Mouse (Mus musculus): ENCODE results near the gene Kpna7. TPM values are rescaled to one million over a fixed set of nuclear protein-coding genes. Genes with fewer than 3 reads are reported as not detected.
"Not testable (repeated sequence)": the region's sequence is repeated elsewhere in the genome, so short reads cannot be mapped to it uniquely, and the experiment has no call there.

Kpna7 gene
- 0.10 TPM in 1 of 2 replicates, not detected in the other for polyA plus RNA-seq (2015; fragmentation: Nextera tagmentation; extraction: Ambion mirVana)

- 2% methylated on average over 54 of the region's 54 CpGs for WGBS
- Histone ChIP-seq H3K27ac (peak within 1 kb of the TSS; percentile 75; the same call in 1 of the 2 replicates), H3K4me2 (replicated peaks) (peak within 1 kb of the TSS; percentile 89)
Measured at GRCm38 (mm10) chr5:145083632-145084451, at the start of gene Kpna7, which contains the start of gene Arpc1a. Gene Kpna7, minus strand, starts transcription at chr5:145084030. Gene Arpc1a, plus strand, starts transcription at chr5:145083830.

DNA sequence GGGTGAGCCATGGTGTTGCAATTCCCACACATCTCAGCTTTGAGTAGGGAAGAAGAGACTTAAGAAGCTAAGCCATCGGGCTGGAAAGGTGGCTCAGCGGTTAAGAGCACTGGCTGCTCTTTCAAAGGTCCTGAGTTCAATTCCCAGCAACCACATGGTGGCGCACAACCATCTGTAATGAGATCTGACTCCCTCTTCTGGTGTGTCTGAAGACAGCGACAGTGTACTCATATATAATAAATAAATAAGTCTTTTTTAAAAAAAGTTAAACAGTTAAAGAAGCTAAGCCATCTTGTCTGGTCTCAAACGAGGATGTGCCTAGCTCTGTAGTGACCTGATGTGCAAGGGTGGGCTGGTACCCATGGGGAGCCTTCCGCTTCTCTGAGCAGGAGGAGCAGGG, 49.4 kb upstream of the Kpna7 start:
- H3K9me3 ChIP-seq; ATAC-seq (ENCODE audit: low FRiP score, low read depth); H3K9ac ChIP-seq; H3K4me3 ChIP-seq; H3K27me3 ChIP-seq; H3K27ac ChIP-seq; H3K4me2 ChIP-seq (replicated peaks): not testable (repeated sequence)
- 87% methylated on average over 6 of the region's 6 CpGs for WGBS
- Histone ChIP-seq H3K4me1 (peaks cover 13% of the 10 kb centered on the region), H3K36me3 (peaks cover 91% of the 10 kb centered on the region)

More at GRCm38 (mm10) chr5:145083632-145084451, at the start of gene Kpna7, which contains the start of gene Arpc1a:
- Histone ChIP-seq H3K4me1 (peaks cover 10% of the 10 kb centered on the region), H3K9ac (peak within 1 kb of the TSS; percentile 88), H3K27me3 (no peaks in the 10 kb centered on the region), H3K36me3 (peaks cover 12% of the 10 kb centered on the region), H3K4me3 (peak within 1 kb of the TSS; percentile 77), H3K9me3 (no peaks in the 10 kb centered on the region)
- peak; percentile 94 for ATAC-seq (ENCODE audit: low FRiP score, low read depth)

GRCm38 (mm10) chr5:145130995-145131394, 47.2 kb upstream of the Kpna7 start:
- Histone ChIP-seq H3K27ac (no peak overlapping the region), H3K9me3 (no peaks in the 10 kb centered on the region), H3K36me3 (peaks cover 95% of the 10 kb centered on the region), H3K9ac (no peak overlapping the region), H3K4me1 (no peaks in the 10 kb centered on the region), H3K4me3 (no peak overlapping the region), H3K27me3 (no peaks in the 10 kb centered on the region), H3K4me2 (replicated peaks) (no peak overlapping the region)
- ATAC-seq (ENCODE audit: low FRiP score, low read depth): no peak
- WGBS: 91% methylated on average over 3 of the region's 3 CpGs

DNA sequence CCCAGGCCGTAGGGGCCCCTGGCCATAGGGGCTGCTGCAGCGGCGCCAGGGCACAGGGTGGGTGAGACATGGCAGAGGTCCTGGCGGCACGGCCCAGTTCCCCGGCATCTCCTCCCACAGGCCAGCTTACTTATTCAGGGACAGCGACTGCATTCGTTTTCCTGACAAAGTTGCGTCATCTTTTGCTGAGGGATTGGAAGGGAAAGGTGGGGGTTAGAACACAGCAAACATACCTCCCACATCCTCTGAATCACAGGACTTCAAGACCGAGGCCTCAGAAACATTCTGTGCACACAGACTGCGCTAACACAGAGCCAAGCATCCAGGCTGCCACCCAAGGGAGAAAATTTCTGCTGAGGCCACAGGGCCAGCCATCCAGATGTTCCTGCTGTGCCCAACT, 46.4 kb upstream of the Kpna7 start:
- Histone ChIP-seq H3K27ac (no peak overlapping the region), H3K9me3 (no peaks in the 10 kb centered on the region), H3K36me3 (peaks cover 95% of the 10 kb centered on the region), H3K4me2 (replicated peaks) (no peak overlapping the region), H3K4me3 (no peak overlapping the region), H3K9ac (no peak overlapping the region), H3K4me1 (no peaks in the 10 kb centered on the region), H3K27me3 (no peaks in the 10 kb centered on the region)
- no peak for ATAC-seq (ENCODE audit: low FRiP score, low read depth)
- 90% methylated on average over 11 of the region's 11 CpGs for WGBS

GRCm38 (mm10) chr5:145129773-145130172, 45.9 kb upstream of the Kpna7 start:
- not testable (repeated sequence) for H3K4me1 ChIP-seq; H3K4me2 ChIP-seq (replicated peaks); ATAC-seq (ENCODE audit: low FRiP score, low read depth); H3K9ac ChIP-seq; H3K4me3 ChIP-seq; H3K9me3 ChIP-seq; H3K27me3 ChIP-seq; H3K27ac ChIP-seq
- WGBS: 88% methylated on average over 4 of the region's 6 CpGs
- peaks cover 95% of the 10 kb centered on the region for H3K36me3 ChIP-seq

- Histone ChIP-seq H3K4me2 (replicated peaks) (no peak overlapping the region), H3K27me3 (no peaks in the 10 kb centered on the region), H3K9me3 (no peaks in the 10 kb centered on the region), H3K9ac (no peak overlapping the region), H3K36me3 (peaks cover 95% of the 10 kb centered on the region), H3K4me3 (no peak overlapping the region), H3K27ac (no peak overlapping the region), H3K4me1 (no peaks in the 10 kb centered on the region)
- no peak for ATAC-seq (ENCODE audit: low FRiP score, low read depth)
- 97% methylated on average over 4 of the region's 4 CpGs for WGBS
Measured at GRCm38 (mm10) chr5:145129124-145129523, 45.3 kb upstream of the Kpna7 start.

GRCm38 (mm10) chr5:145126580-145126979, 42.8 kb upstream of the Kpna7 start:
- H3K9ac ChIP-seq: no peak overlapping the region
- H3K4me1 ChIP-seq: no peaks in the 10 kb centered on the region
- no peaks in the 10 kb centered on the region for H3K9me3 ChIP-seq
- H3K4me2 ChIP-seq (replicated peaks): no peak overlapping the region
- no peak for ATAC-seq (ENCODE audit: low FRiP score, low read depth)
- H3K36me3 ChIP-seq: peaks cover 93% of the 10 kb centered on the region
- no peak overlapping the region for H3K27ac ChIP-seq
- no peaks in the 10 kb centered on the region for H3K27me3 ChIP-seq
- H3K4me3 ChIP-seq: no peak overlapping the region
- WGBS: 95% methylated on average over 9 of the region's 9 CpGs

DNA sequence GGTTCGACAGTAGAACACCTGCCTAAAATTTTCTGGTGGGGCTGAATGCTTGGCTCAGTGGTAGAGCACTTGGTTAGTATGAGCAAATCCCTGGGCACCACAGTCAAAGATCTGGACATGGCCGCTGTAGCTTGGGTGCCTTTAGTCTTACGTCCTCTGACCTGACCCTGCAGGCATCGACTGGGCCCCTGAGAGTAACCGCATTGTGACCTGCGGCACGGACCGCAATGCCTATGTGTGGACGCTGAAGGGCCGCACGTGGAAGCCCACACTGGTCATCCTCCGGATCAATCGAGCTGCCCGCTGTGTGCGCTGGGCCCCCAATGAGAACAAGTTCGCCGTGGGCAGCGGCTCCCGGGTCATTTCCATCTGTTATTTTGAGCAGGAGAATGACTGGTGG, 39.6 kb upstream of the Kpna7 start:
- Histone ChIP-seq H3K4me2 (replicated peaks) (no peak overlapping the region), H3K4me3 (no peak overlapping the region), H3K27me3 (no peaks in the 10 kb centered on the region), H3K9me3 (0 out of 2 replicates have a peak, but pooled peaks cover 5% of the 10 kb centered on the region), H3K4me1 (peaks cover 11% of the 10 kb centered on the region), H3K36me3 (peaks cover 71% of the 10 kb centered on the region), H3K9ac (no peak overlapping the region), H3K27ac (no peak overlapping the region)
- 93% methylated on average over 19 of the region's 19 CpGs for WGBS
- ATAC-seq (ENCODE audit: low FRiP score, low read depth): no peak

DNA sequence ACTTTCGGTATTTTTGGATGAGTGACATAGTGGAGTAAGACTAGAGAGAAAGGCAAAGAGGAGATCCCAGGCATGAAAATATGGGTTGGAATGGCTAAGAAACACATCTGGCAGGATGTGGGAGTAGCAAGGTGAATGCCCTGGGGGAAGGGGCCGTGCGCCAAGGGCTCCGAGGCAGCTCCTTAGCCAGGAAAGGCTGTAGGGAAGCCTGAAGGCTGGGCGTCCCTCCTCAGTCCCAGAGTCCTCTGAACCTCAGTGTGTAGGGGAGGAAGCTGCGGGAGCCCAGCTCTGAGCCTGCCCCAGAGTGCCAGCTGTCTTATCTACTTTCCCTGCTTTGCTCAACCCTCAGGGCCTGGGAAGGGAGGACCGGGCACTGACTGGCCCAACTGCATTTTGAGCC, 37.1 kb upstream of the Kpna7 start:
- H3K27ac ChIP-seq: 0 out of 2 replicates have a peak overlapping the region, but pooled peaks have one; percentile 28
- peaks cover 48% of the 10 kb centered on the region for H3K36me3 ChIP-seq
- H3K4me2 ChIP-seq (replicated peaks): no peak overlapping the region
- H3K27me3 ChIP-seq: no peaks in the 10 kb centered on the region
- 36% methylated on average over 7 of the region's 7 CpGs for WGBS
- 0 out of 2 replicates have a peak, but pooled peaks cover 5% of the 10 kb centered on the region for H3K9me3 ChIP-seq
- ATAC-seq (ENCODE audit: low FRiP score, low read depth): no peak
- peak overlapping the region; percentile 43 for H3K9ac ChIP-seq
- H3K4me1 ChIP-seq: peaks cover 30% of the 10 kb centered on the region
- H3K4me3 ChIP-seq: no peak overlapping the region

DNA sequence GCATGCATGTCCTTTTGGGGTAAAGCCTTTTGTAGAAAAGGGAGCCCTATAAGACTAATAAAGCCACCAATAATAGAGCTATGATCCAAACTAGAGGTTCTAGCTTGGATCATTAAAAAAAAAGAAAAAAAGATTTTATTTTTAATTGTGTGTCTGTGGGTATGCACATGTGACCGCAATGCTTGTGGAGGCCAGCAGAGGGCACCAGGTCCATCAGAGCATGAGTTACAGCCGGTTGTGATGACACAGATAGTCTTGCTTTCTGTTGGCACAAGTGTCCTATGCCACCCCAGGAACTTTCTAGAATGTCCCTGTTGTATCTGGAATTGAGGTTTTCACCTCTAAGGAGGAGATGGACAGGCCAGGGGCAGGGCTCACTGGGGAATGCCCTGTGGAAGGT, 35.6 kb upstream of the Kpna7 start:
- no peaks in the 10 kb centered on the region for H3K27me3 ChIP-seq
- no peak for ATAC-seq (ENCODE audit: low FRiP score, low read depth)
- H3K4me1 ChIP-seq: peaks cover 43% of the 10 kb centered on the region
- H3K4me3 ChIP-seq: no peak overlapping the region
- peaks cover 33% of the 10 kb centered on the region for H3K36me3 ChIP-seq
- no peak overlapping the region for H3K9ac ChIP-seq
- no peak overlapping the region for H3K27ac ChIP-seq
- H3K4me2 ChIP-seq (replicated peaks): no peak overlapping the region
- WGBS: 93% methylated on average over 2 of the region's 2 CpGs
- H3K9me3 ChIP-seq: 0 out of 2 replicates have a peak, but pooled peaks cover 5% of the 10 kb centered on the region

DNA sequence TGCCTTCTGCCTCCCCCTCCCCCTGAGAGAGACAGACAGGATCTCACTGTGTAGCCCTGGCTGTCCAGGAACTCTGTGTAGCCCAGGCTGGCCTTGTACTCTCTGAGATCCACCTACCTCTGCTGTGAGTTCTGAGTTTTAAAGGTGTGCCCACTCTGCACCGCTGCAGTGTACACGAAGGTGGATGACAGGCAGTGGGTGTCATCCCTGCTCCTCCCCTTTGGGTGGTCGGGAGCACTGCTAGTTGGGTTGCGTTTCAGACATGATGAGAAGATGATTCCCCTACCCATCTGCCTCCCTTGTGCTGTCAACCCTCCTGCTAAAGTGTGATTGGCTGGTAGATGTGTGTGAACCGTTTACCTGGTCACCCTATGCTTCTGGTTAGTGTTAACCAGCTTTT, 34.6 kb upstream of the Kpna7 start:
- Histone ChIP-seq H3K4me2 (replicated peaks) (no peak overlapping the region), H3K9me3 (0 out of 2 replicates have a peak, but pooled peaks cover 5% of the 10 kb centered on the region), H3K27me3 (no peaks in the 10 kb centered on the region), H3K9ac (no peak overlapping the region), H3K4me1 (peaks cover 48% of the 10 kb centered on the region), H3K36me3 (peaks cover 24% of the 10 kb centered on the region), H3K4me3 (no peak overlapping the region), H3K27ac (no peak overlapping the region)
- 87% methylated on average over 5 of the region's 5 CpGs for WGBS
- no peak for ATAC-seq (ENCODE audit: low FRiP score, low read depth)

- Histone ChIP-seq H3K9ac (no peak overlapping the region), H3K36me3 (peaks cover 19% of the 10 kb centered on the region), H3K4me1 (peaks cover 48% of the 10 kb centered on the region), H3K4me3 (no peak overlapping the region), H3K27ac (no peak overlapping the region), H3K4me2 (replicated peaks) (no peak overlapping the region), H3K27me3 (no peaks in the 10 kb centered on the region), H3K9me3 (0 out of 2 replicates have a peak, but pooled peaks cover 5% of the 10 kb centered on the region)
- no peak for ATAC-seq (ENCODE audit: low FRiP score, low read depth)
- WGBS: 57% methylated on average over 6 of the region's 6 CpGs
Measured at GRCm38 (mm10) chr5:145118005-145118404, 34.2 kb upstream of the Kpna7 start.
